11 mouse cellular contexts compared by ENCODE assay signal in the genomic region with DNA sequence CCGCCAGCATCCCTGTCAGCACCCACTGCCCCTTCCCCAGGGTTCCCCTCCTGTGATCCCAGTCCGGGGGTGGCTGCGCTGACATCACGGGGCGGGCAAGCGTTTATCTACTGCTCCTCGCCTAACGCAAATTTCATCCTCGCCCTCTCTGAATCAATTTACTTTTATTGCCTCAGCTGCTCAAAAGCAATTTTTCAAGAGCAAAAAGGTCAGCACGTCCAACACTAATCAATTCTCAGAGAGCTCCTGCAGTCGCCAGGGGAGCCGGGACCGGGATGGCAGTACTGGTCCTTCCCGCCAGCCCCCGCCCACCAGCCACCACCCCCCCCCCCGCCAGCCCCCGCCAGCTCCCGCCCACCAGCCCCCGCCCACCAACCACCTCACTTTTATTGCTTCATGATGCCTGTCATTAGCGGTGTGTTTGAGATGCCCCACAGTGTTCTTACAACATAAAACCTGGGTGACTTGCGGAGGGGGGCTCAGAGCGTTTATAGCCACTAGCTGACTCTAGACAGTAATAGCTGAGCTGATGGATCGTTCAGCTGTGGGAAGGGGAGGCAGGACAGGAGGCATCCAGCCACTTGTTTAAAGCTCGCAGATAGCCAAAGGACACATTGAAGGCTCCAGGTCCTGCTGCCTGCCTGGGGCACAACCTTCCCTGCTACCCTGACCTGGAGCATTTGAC. TPM values are rescaled to one million over a fixed set of nuclear protein-coding genes. Genes with fewer than 3 reads are reported as not detected.
DNase-seq lines count a peak whose midpoint lies in the region; ATAC-seq lines count a peak whose summit lies in the region.
"Had no signal": no experiment of that assay in that cellular context is flagged by ENCODE, and none has a peak within 500 bp of the region (broad histone marks: within the 10 kb centered on the region; RNA-seq: fewer than 3 reads in every experiment).

No protein-coding gene starts in this region.

- H3K9ac ChIP-seq in kidney, embryonic 16.5 days (replicated peaks; ENCODE audit: low read length) = no peak overlapping the region
- 0 out of 2 replicates have a peak overlapping the region, but pooled peaks have one; percentile 27 for H3K9ac ChIP-seq in forebrain, embryonic 12.5 days
- H3K9ac ChIP-seq in intestine, embryonic 16.5 days (ENCODE audit: low read depth, low read length) = peak overlapping the region; percentile 16; the same call in 1 of the 2 replicates
- no peak overlapping the region for H3K9ac ChIP-seq in neural tube, embryonic 12.5 days

- H3K9me3 ChIP-seq in kidney, embryonic 16.5 days (ENCODE audit: low read length) = peaks cover 6% of the 10 kb centered on the region
- no peaks in the 10 kb centered on the region for H3K9me3 ChIP-seq in forebrain, embryonic 12.5 days
- H3K9me3 ChIP-seq in intestine, embryonic 16.5 days (ENCODE audit: control insufficient read depth, low read length) = peaks cover 6% of the 10 kb centered on the region; the same call in 1 of the 2 replicates
- H3K9me3 ChIP-seq in neural tube, embryonic 12.5 days = no peaks in the 10 kb centered on the region

- H3K27me3 ChIP-seq in kidney, embryonic 16.5 days (ENCODE audit: insufficient read depth, low read length) = peaks cover 16% of the 10 kb centered on the region
- peaks cover 36% of the 10 kb centered on the region for H3K27me3 ChIP-seq in forebrain, embryonic 12.5 days
- H3K27me3 ChIP-seq in intestine, embryonic 16.5 days (replicated peaks; ENCODE audit: control insufficient read depth, insufficient read depth, low read length) = no peaks in the 10 kb centered on the region
- H3K27me3 ChIP-seq in neural tube, embryonic 12.5 days (replicated peaks) = peaks cover 19% of the 10 kb centered on the region

- ATAC-seq in kidney, embryonic 16.5 days (ENCODE audit: low FRiP score, low TSS enrichment) = no peak
- ATAC-seq in forebrain, embryonic 12.5 days (ENCODE audit: low FRiP score) = peak; percentile 49; the same call in 1 of the 2 replicates
- ATAC-seq in intestine, embryonic 16.5 days = no peak
- ATAC-seq in neural tube, embryonic 12.5 days (ENCODE audit: low FRiP score, low read depth) = peak; percentile 54
- no peak for ATAC-seq in frontal cortex, adult (ENCODE audit: low TSS enrichment)

- peak overlapping the region; percentile 44 for H3K4me2 ChIP-seq in kidney, embryonic 16.5 days (replicated peaks; ENCODE audit: low read depth, low read length)
- peak overlapping the region; percentile 35 for H3K4me2 ChIP-seq in forebrain, embryonic 12.5 days
- peak overlapping the region; percentile 26 for H3K4me2 ChIP-seq in intestine, embryonic 16.5 days (ENCODE audit: low read depth, low read length)
- H3K4me2 ChIP-seq in neural tube, embryonic 12.5 days (replicated peaks) = peak overlapping the region; percentile 54

- WGBS in kidney, embryonic 16.5 days = 6% methylated on average over 21 of the region's 24 CpGs
- WGBS in forebrain, embryonic 12.5 days = 22% methylated on average over 24 of the region's 24 CpGs
- WGBS in intestine, embryonic 16.5 days = 7% methylated on average over 24 of the region's 24 CpGs
- 6% methylated on average over 24 of the region's 24 CpGs for WGBS in neural tube, embryonic 12.5 days

- no peak for DNase-seq in kidney, postnatal 14 days
- DNase-seq in cerebellum, postnatal 14 days = no peak
- no peak for DNase-seq in layer of hippocampus, postnatal 14 days (ENCODE audit: low spot score in 2 of 2)
- DNase-seq: kidney, postnatal 36 days; lung, postnatal 4 days; right cerebral cortex, postnatal 25 days had no signal

- H3K27ac ChIP-seq in kidney, embryonic 16.5 days (ENCODE audit: low read length) = no peak overlapping the region
- H3K27ac ChIP-seq in forebrain, embryonic 12.5 days = 0 out of 2 replicates have a peak overlapping the region, but pooled peaks have one; percentile 59
- no peak overlapping the region for H3K27ac ChIP-seq in intestine, embryonic 16.5 days (ENCODE audit: low read length)
- peak overlapping the region; percentile 32; the same call in 1 of the 2 replicates for H3K27ac ChIP-seq in neural tube, embryonic 12.5 days

- no peaks in the 10 kb centered on the region for H3K36me3 ChIP-seq in kidney, embryonic 16.5 days (ENCODE audit: insufficient read depth, low read length)
- H3K36me3 ChIP-seq in forebrain, embryonic 12.5 days (replicated peaks) = no peaks in the 10 kb centered on the region
- H3K36me3 ChIP-seq in intestine, embryonic 16.5 days (ENCODE audit: control insufficient read depth, insufficient read depth, low read length) = no peaks in the 10 kb centered on the region
- no peaks in the 10 kb centered on the region for H3K36me3 ChIP-seq in neural tube, embryonic 12.5 days

- H3K4me3 ChIP-seq in kidney, embryonic 16.5 days (ENCODE audit: low read length) = peak overlapping the region; percentile 10; the same call in 1 of the 2 replicates
- peak overlapping the region; percentile 13; the same call in 1 of the 2 replicates for H3K4me3 ChIP-seq in forebrain, embryonic 12.5 days (replicated peaks)
- H3K4me3 ChIP-seq in intestine, embryonic 16.5 days (ENCODE audit: low read length) = no peak overlapping the region
- H3K4me3 ChIP-seq in neural tube, embryonic 12.5 days = 0 out of 2 replicates have a peak overlapping the region, but pooled peaks have one; percentile 10

- H3K4me1 ChIP-seq in kidney, embryonic 16.5 days (ENCODE audit: insufficient read depth, low read length) = peaks cover 67% of the 10 kb centered on the region
- H3K4me1 ChIP-seq in forebrain, embryonic 12.5 days = peaks cover 66% of the 10 kb centered on the region
- H3K4me1 ChIP-seq in intestine, embryonic 16.5 days (ENCODE audit: control insufficient read depth, insufficient read depth, low read length) = peaks cover 62% of the 10 kb centered on the region
- H3K4me1 ChIP-seq in neural tube, embryonic 12.5 days = peaks cover 57% of the 10 kb centered on the region

RNA-seq across cellular contexts. Expression of a gene that starts 44.2 kb away (rescaled TPM):
- polyA plus RNA-seq in kidney, embryonic 16.5 days (2015; fragmentation: Nextera tagmentation; extraction: Ambion mirVana) = 9.9 and 10.9 TPM in 2 replicates
- polyA plus RNA-seq in forebrain, embryonic 12.5 days (2016; fragmentation: Nextera tagmentation; extraction: Ambion mirVana) = 12.7 and 14.5 TPM in 2 replicates
- polyA plus RNA-seq in intestine, embryonic 16.5 days (2015; fragmentation: Nextera tagmentation; extraction: Ambion mirVana) = 9.3 and 10.0 TPM in 2 replicates
- 12.5 and 12.7 TPM in 2 replicates for polyA plus RNA-seq in neural tube, embryonic 12.5 days (2016; fragmentation: Nextera tagmentation; extraction: Ambion mirVana)
- 10 to 100 TPM; 59.1 to 59.4 TPM for total RNA-seq in layer of hippocampus, postnatal 14 days (2021)

Comparison
In these comparisons a context has a peak if more than half of its experiments do, and no peak if none do; other contexts are left out.
1. ATAC-seq: peak in forebrain, embryonic 12.5 days (single experiment) and neural tube, embryonic 12.5 days (single experiment); none in kidney, embryonic 16.5 days (single experiment), intestine, embryonic 16.5 days (single experiment) and frontal cortex, adult (single experiment).
2. H3K27ac ChIP-seq: peak in forebrain, embryonic 12.5 days (single experiment) and neural tube, embryonic 12.5 days (single experiment); none in kidney, embryonic 16.5 days (single experiment) and intestine, embryonic 16.5 days (single experiment).
3. H3K9ac ChIP-seq: peak in forebrain, embryonic 12.5 days (single experiment) and intestine, embryonic 16.5 days (single experiment); none in kidney, embryonic 16.5 days (single experiment) and neural tube, embryonic 12.5 days (single experiment).
4. Peak in every context shown above with its lines, with median percentiles within 50 percentile points of each other: H3K4me2 ChIP-seq.